Mouse (Mus musculus): ENCODE data around the gene Gm17521.

DNA sequence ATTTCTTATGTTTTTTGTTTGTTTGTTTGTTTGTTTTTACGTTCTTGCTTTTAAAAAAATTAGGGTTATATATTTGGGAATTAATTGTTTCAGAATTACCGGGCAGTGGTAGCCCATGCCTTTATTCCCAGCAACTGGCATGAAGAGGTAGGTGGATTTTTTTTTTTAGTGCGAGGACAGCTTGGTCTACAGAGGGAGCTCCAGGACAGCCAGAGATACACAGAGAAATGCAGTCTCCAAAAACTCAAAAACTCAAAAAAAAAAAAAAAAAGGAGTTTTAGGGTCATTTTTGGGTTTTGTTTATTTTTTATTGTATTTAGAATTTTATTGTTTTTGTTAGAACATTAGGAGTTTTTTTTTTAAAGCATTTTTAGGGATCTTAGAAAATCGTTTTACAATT lies 14.0 kb upstream of the Gm17521 start:
- TF ChIP-seq POLR2A (IDR thresholded peaks at IDR 0.05; ENCODE audit: control insufficient read depth, extremely low read depth, insufficient read depth, low read length, poor library complexity) (no peak), CTCF (IDR thresholded peaks at IDR 0.05; ENCODE audit: borderline replicate concordance, control insufficient read depth, extremely low read depth, insufficient read depth, low read length, poor library complexity) (no peak)

Measured in thymus, adult 2 months (tissue).